8 mouse cellular contexts compared by ENCODE assay signal in the genomic region with DNA sequence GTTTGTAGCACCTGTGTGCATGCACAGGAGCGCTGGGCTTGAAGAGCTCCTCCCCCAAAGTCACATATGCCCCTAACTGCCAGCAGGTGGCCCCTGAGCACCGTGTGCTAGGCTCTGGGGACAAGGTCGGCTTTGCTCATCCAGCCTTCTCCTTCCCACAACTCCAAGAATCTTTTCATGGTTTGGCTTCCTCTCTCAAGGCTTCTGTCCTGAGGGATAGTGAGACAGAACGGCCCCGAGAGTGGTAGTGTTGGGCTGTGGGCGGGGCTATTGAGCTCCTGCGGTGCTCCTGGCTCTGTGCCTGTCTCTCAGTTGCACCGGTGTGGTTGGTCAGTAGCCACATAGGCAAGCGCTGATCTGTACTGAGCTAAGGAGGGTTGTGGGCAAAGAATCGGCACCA.
A peak's percentile ranks its signal among the peaks of the same experiment; 100 is the strongest.
DNase-seq lines count a peak whose midpoint lies in the region; ATAC-seq lines count a peak whose summit lies in the region.

No protein-coding gene starts in this region.

- H3K4me3 ChIP-seq in heart, embryonic 13.5 days = peak overlapping the region; percentile 43
- peak overlapping the region; percentile 33 for H3K4me3 ChIP-seq in kidney, embryonic 15.5 days (replicated peaks)

- no peak overlapping the region for H3K27ac ChIP-seq in heart, embryonic 13.5 days (replicated peaks)
- no peak overlapping the region for H3K27ac ChIP-seq in kidney, embryonic 15.5 days

- peak overlapping the region; percentile 68 for H3K4me2 ChIP-seq in heart, embryonic 13.5 days
- H3K4me2 ChIP-seq in kidney, embryonic 15.5 days = peak overlapping the region; percentile 54

- no peaks in the 10 kb centered on the region for H3K36me3 ChIP-seq in heart, embryonic 13.5 days
- H3K36me3 ChIP-seq in kidney, embryonic 15.5 days = no peaks in the 10 kb centered on the region

- DNase-seq in A20 (ENCODE audit: low read depth, low spot score) (peak; percentile 51), ZHBTc4 (ENCODE audit: low read depth, low spot score) (peak; percentile 92), liver (peak; percentile 38)
- peak; percentile 59 for DNase-seq in embryo, embryonic 11.5 days (ENCODE audit: low read depth, low spot score)
- peak; percentile 46 for DNase-seq in naive thymus-derived CD4-positive, alpha-beta T cell, adult 2 months (ENCODE audit: low read depth)
- DNase-seq in thymus, postnatal 14 days = peak; percentile 9

- no peak; the same call in 1 of the 2 replicates for ATAC-seq in heart, embryonic 13.5 days (ENCODE audit: extremely low read depth, insufficient number of reproducible peaks, low FRiP score, low TSS enrichment)
- peak; percentile 87 for ATAC-seq in kidney, embryonic 15.5 days (replicated peaks; ENCODE audit: low FRiP score)

- H3K4me1 ChIP-seq in heart, embryonic 13.5 days = peaks cover 10% of the 10 kb centered on the region
- H3K4me1 ChIP-seq in kidney, embryonic 15.5 days = peaks cover 3% of the 10 kb centered on the region; the same call in 1 of the 2 replicates

- H3K9ac ChIP-seq in heart, embryonic 13.5 days = peak overlapping the region; percentile 72
- no peak overlapping the region for H3K9ac ChIP-seq in kidney, embryonic 15.5 days

- H3K9me3 ChIP-seq in heart, embryonic 13.5 days = no peaks in the 10 kb centered on the region
- H3K9me3 ChIP-seq in kidney, embryonic 15.5 days (replicated peaks) = no peaks in the 10 kb centered on the region

- WGBS in heart, embryonic 13.5 days = 9% methylated on average over 10 of the region's 10 CpGs
- 16% methylated on average over 10 of the region's 10 CpGs for WGBS in kidney, embryonic 15.5 days

- H3K27me3 ChIP-seq in heart, embryonic 13.5 days (replicated peaks) = peaks cover 9% of the 10 kb centered on the region
- no peaks in the 10 kb centered on the region for H3K27me3 ChIP-seq in kidney, embryonic 15.5 days

Comparison
In these comparisons a context has a peak if more than half of its experiments do, and no peak if none do; other contexts are left out.
1. DNase-seq: peak in every context shown above with its lines; median percentile 92 in ZHBTc4; 59 in embryo, embryonic 11.5 days; 51 in A20; 46 in naive thymus-derived CD4-positive, alpha-beta T cell, adult 2 months; 38 in liver; 9 in thymus, postnatal 14 days.